Mouse (Mus musculus): Measurements from ENCODE around the gene Adam6b.
"Not testable (repeated sequence)": the region's sequence is repeated elsewhere in the genome, so short reads cannot be mapped to it uniquely, and the experiment has no call there.

Adam6b gene

DNA sequence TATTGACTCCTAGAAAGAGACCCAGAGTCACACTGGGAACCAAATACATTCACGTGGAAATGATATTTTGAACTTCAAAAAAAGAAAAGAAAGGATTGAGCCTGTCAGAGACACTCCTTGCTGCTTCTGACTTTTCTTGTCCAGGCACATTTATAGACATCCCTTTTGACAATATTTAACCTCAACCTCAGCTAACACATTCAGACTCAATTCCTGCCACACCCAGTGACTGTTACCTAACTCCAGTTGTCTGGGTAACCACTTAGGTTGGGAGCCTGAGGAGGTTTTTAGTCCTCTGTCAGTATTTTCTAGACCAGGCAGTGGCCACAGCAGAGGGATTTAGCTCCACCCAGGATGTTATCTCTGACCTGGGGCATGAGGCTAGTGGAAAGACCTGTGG is at the start of gene Adam6b:
Adam6b (plus strand) TSS at position 301 of the 400 bp plus-strand sequence.
- not testable (repeated sequence) for DNase-seq

- DNase-seq: peak; percentile 46
Observed at GRCm38 (mm10) chr12:113446061-113446460, 43.2 kb upstream of the Adam6b start.

GRCm38 (mm10) chr12:113476164-113476563 is 13.1 kb upstream of the Adam6b start:
- DNase-seq: no peak

DNA sequence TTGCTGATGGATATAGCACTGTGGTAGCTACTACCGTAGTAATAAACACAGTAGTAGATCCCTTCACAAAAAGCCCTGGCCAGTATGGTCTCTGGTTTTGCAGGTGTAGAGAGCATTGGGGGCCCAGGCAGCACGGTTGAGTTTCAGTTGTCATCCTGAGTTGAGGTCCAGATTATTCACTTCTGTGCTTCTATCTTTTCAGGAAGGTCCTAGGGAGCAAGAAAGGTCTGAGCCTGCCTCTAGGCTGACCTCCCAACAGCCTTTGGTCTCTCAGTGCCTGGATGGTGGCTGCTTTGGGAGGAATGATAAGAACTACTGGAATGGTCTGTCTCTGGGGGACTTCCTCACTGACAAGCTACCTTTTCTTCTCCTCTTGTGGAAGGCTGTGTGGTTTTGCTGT is 7.2 kb upstream of the Adam6b start:
- DNase-seq: no peak

- no peak for DNase-seq
Observed at GRCm38 (mm10) chr12:113482661-113483389, 6.5 kb upstream of the Adam6b start.

DNA sequence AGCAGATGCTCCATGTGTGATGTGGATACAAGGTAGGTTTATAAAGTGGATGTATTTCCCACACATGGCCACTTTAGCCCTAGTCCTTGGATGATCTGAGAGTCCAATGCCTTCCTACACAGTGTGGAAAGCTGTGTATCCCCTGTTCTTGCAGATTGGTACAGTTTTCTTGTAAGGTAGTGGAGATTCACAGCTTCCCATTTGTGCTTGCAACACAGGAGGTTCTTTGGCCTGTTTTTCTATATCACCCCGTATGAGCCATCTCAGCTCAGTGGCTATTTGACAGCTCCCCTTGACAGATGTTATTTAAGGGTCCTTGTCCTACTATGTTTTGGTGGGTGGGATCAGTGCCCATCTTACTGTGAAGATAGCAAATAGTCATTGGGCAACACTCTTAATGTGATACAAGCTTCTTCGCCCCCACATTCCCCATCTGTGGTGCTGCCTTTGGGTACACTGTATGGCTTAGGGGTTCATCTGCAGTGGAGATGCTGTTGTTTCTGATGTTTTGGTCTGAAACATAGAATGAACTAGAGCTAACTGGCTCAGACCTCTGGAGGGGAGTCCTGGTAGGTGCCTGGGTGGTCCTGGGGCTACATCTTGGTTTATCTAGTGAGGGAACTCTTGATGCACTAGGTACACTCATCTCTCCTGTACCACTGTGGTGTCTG is 5.7 kb upstream of the Adam6b start:
- no peak for DNase-seq

- peak; percentile 38 for DNase-seq
Observed at GRCm38 (mm10) chr12:113484971-113485485, 4.3 kb upstream of the Adam6b start.

DNA sequence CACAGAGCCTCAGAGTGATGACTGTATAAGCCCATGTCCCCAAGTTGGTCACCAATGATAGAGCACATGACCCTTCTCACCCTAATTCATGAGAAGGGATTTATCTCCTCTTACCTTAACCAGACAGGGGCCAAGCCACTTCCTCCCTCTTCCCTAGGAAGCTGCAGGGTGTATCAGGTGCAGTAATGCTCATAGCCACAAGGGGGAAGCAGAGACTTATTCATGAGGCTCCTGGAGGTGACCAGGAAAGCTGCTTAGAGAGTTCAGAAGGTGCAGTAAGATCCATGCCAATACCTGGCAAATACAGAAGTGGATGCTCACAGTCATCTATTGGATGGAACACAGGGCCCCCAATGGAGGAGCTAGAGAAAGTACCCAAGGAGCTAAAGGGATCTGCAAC is 1.6 kb upstream of the Adam6b start:
- peak; percentile 88 for DNase-seq

DNA sequence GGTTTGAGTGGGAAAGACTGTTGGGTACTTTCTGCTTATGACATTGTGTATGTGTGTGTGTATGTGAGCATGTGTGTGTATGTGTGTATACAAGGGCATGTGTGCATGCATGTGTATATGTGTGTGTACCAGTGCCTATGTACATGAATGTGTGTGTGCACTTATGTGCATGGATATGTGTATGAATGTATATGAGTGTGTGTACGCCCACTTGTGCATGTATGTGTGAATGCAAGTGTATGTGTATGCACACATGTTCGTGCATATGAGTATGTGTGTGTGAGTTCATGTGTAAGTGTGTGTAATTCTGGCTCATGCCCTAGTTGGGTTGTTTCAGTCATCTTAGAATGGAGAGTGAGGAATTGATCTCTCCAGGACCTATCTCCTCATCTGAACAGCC is 36.6 kb downstream of the Adam6b start:
- no peak for DNase-seq
